Mouse (Mus musculus) kidney, embryonic 15.5 days (tissue): Measurements from ENCODE around the gene Ints5. TPM values are rescaled to one million over a fixed set of nuclear protein-coding genes. Genes with fewer than 3 reads are reported as not detected.
"Not testable (repeated sequence)": the region's sequence is repeated elsewhere in the genome, so short reads cannot be mapped to it uniquely, and the experiment has no call there.

ENCODE experiments used
- ATAC-seq: fragments of 200-750 bp; cut with Nextera tagmentation; replicated peaks from 2 replicates; pipeline ENCODE4 v1.8.0; 2017; ENCODE audit warnings: moderate TSS enrichment; ENCODE audit not compliant: low FRiP score
- H3K27ac ChIP-seq: fragments of 300-500 bp; sonication (generic); 2 replicates; pipeline ENCODE4 v1.5.1; 2015; ENCODE audit warnings: mild to moderate bottlenecking, inconsistent platforms
- H3K27me3 ChIP-seq: fragments of 300-500 bp; sonication (generic); 2 replicates; pipeline ENCODE4 v1.6.1; 2015; ENCODE audit warnings: inconsistent platforms
- H3K36me3 ChIP-seq: fragments of 300-500 bp; sonication (generic); 2 replicates; pipeline ENCODE4 v1.6.1; 2015; ENCODE audit warnings: inconsistent platforms
- H3K4me1 ChIP-seq: fragments of 300-500 bp; sonication (generic); 2 replicates; pipeline ENCODE4 v1.6.1; 2015; ENCODE audit warnings: inconsistent platforms
- H3K4me2 ChIP-seq: fragments of 300-500 bp; sonication (generic); 2 replicates; pipeline ENCODE4 v1.6.1; 2015; ENCODE audit warnings: moderate library complexity, mild to moderate bottlenecking, inconsistent platforms
- H3K4me3 ChIP-seq: fragments of 300-500 bp; sonication (generic); replicated peaks from 2 replicates; pipeline ENCODE4 v1.5.1; 2015; ENCODE audit warnings: mild to moderate bottlenecking, inconsistent platforms
- H3K9ac ChIP-seq: fragments of 300-500 bp; sonication (generic); 2 replicates; pipeline ENCODE4 v1.6.1; 2015; ENCODE audit warnings: mild to moderate bottlenecking, inconsistent platforms
- H3K9me3 ChIP-seq: fragments of 300-500 bp; sonication (generic); replicated peaks from 2 replicates; pipeline ENCODE4 v1.6.1; 2016; ENCODE audit warnings: inconsistent platforms
- WGBS: fragments of 180-500 bp; shearing (Covaris S2); methylation state at CpG from one replicate; pipeline ENCODE4 v1.1.7; 2015; ENCODE audit warnings: mixed read lengths; 5-methylcytosine and 5-hydroxymethylcytosine counted together
- polyA plus RNA-seq: library from polyadenylated mRNA; unstranded; fragments of >200 nt; fragmentation: Nextera tagmentation; extraction: Ambion mirVana; gene quantifications from 2 replicates; pipeline ENCODE4 v1.2.1, GENCODE M21; 2015

The Ints5 gene
- polyA plus RNA-seq, result 42.4 and 47.4 TPM in 2 replicates

GRCm38 (mm10) chr19:8892829-8893766 is at the start of gene Ints5:
Gene Ints5, plus strand, starts transcription at chr19:8893005.
- ATAC-seq, result peak; percentile 63
- Histone ChIP-seq H3K27me3 (no peaks in the 10 kb centered on the region), H3K9ac (peak within 1 kb of the TSS; percentile 96), H3K4me1 (peaks cover 36% of the 10 kb centered on the region), H3K4me2 (peak within 1 kb of the TSS; percentile 80), H3K4me3 (peak within 1 kb of the TSS; percentile 79), H3K9me3 (no peaks in the 10 kb centered on the region), H3K27ac (peak within 1 kb of the TSS; percentile 91), H3K36me3 (peaks cover 43% of the 10 kb centered on the region)
- 2% methylated on average over 54 of the region's 54 CpGs for WGBS

DNA sequence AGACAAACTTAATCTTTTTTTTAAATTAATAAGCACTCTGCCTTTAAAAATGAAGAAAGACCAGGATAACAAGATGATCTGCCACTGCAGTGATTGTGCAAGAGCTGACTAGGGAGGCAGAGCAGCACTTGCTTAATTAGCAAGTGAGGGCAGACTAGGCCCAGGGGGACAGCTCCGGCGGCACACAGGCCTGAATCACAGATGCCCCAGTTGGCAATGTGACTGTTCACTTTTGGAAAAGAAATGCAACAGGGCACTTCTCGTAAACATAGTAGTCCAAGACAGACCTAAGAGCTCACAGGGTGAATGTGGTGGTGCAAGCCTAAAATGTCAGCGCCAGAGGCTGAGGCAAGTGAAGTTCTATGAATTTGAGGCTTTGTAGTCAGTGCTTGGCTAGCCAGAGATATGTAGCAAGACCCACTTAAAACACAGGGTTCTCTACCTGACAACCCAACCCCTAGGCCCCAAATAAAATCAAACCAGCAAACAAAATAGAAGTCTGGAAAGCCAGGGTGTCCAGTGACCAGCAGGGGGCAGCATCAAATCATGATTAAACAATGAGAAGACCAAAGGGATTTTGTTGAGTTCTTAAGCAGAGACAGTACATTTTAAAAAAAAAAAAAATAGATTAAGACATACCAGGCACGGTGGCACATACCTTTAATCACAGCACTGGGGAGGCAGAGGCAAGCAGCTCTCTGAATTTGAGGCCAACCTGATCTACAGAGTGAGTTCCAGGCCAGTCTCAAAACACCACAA is 48.3 kb upstream of the Ints5 start:
- Histone ChIP-seq H3K4me1 (peaks cover 17% of the 10 kb centered on the region), H3K36me3 (peaks cover 50% of the 10 kb centered on the region), H3K9me3 (no peaks in the 10 kb centered on the region), H3K4me3 (no peak overlapping the region), H3K27me3 (no peaks in the 10 kb centered on the region), H3K27ac (no peak overlapping the region), H3K4me2 (no peak overlapping the region), H3K9ac (no peak overlapping the region)
- WGBS, result 62% methylated on average over 5 of the region's 5 CpGs
- ATAC-seq, result no peak

DNA sequence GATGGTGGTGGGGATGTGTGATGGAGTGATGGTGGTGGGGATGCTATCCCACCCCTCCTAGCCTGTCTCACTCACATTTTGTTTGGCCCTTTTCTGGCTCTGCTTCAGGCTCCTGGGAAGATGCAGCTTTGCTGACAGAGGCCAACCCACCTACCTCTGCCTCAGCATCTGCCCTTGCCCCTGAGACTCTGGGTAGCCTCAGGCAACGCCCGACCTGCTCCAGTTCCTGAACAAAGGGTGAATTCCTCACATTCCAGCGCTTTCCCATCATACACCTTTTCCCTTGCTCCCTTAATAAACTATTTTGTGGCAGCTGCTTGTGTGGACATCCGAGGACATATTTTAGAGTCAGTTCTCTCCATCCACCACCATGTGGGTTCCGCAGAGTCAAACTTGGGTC is 44.4 kb upstream of the Ints5 start:
- Histone ChIP-seq H3K4me2 (no peak overlapping the region), H3K36me3 (peaks cover 38% of the 10 kb centered on the region), H3K27ac (no peak overlapping the region), H3K4me1 (peaks cover 8% of the 10 kb centered on the region), H3K9me3 (no peaks in the 10 kb centered on the region), H3K4me3 (no peak overlapping the region), H3K27me3 (no peaks in the 10 kb centered on the region), H3K9ac (no peak overlapping the region)
- ATAC-seq, result no peak
- 79% methylated on average over 5 of the region's 5 CpGs for whole genome bisulfite sequencing

- Histone ChIP-seq H3K4me1 (peaks cover 8% of the 10 kb centered on the region), H3K4me2 (peak within 1 kb of the TSS; percentile 12; the same call in 1 of the 2 replicates), H3K27ac (no peak within 1 kb of the TSS), H3K36me3 (peaks cover 32% of the 10 kb centered on the region), H3K4me3 (no peak within 1 kb of the TSS), H3K9ac (0 out of 2 replicates have a peak within 1 kb of the TSS, but pooled peaks have one; percentile 3), H3K9me3 (no peaks in the 10 kb centered on the region), H3K27me3 (no peaks in the 10 kb centered on the region)
- WGBS, result 30% methylated on average over 7 of the region's 7 CpGs
- peak; percentile 78; the same call in 1 of the 2 replicates for ATAC-seq
Observed at GRCm38 (mm10) chr19:8850402-8850901, 42.4 kb upstream of the Ints5 start, which contains the start of gene Lrrn4cl. Gene Lrrn4cl, plus strand, starts transcription at chr19:8850768.

GRCm38 (mm10) chr19:8851639-8852038 is 41.2 kb upstream of the Ints5 start:
- WGBS, result 49% methylated on average over 7 of the region's 7 CpGs
- no peak overlapping the region for H3K4me2 ChIP-seq

DNA sequence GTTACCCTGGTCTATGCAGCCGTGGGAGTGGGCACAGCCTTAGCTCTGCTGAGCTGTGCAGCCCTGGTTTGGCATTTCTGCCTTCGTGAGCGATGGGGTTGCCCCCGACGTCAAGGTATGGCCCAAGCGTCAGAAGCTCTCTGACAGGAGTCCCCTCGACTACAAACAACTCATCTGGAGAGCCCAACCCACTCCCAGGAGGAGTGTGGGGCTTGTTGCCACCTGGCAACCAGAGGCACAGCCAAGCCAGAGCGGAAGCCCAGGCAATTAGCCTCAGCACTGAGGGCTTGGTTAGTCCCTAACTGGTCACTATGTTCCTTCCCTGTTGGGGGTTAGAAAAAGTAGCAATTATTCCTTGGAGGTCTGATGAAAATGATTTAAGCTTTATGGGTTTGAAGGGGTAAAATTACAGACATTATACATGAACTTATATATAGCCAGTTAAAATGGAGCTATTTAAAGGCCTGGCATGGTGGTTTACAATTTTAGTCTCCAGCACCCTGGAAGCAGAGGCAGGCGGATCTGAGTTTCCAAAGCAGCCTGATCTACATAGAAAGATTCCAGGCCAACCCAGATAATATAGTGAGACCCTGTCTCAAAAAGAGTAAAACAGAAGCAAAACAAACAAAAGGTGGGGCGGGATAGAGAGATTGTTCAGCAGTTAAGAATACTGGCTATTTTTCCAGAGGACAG is 40.4 kb upstream of the Ints5 start:
- H3K9ac ChIP-seq, result no peak overlapping the region
- H3K4me2 ChIP-seq, result no peak overlapping the region
- no peak overlapping the region for H3K27ac ChIP-seq
- no peak overlapping the region for H3K4me3 ChIP-seq
- no peak for ATAC-seq
- peaks cover 8% of the 10 kb centered on the region for H3K4me1 ChIP-seq
- WGBS, result 61% methylated on average over 10 of the region's 10 CpGs
- H3K9me3 ChIP-seq, result no peaks in the 10 kb centered on the region
- H3K27me3 ChIP-seq, result no peaks in the 10 kb centered on the region
- H3K36me3 ChIP-seq, result peaks cover 13% of the 10 kb centered on the region

More at GRCm38 (mm10) chr19:8851639-8852038, 41.2 kb upstream of the Ints5 start:
- Histone ChIP-seq H3K9ac (no peak overlapping the region), H3K27ac (no peak overlapping the region), H3K9me3 (no peaks in the 10 kb centered on the region), H3K27me3 (no peaks in the 10 kb centered on the region), H3K4me3 (no peak overlapping the region), H3K36me3 (peaks cover 20% of the 10 kb centered on the region), H3K4me1 (peaks cover 8% of the 10 kb centered on the region)
- ATAC-seq, result no peak

- H3K4me3 ChIP-seq, result no peak overlapping the region
- H3K4me2 ChIP-seq, result no peak overlapping the region
- ATAC-seq, result no peak
- peaks cover 8% of the 10 kb centered on the region for H3K4me1 ChIP-seq
- H3K9ac ChIP-seq, result no peak overlapping the region
- no peak overlapping the region for H3K27ac ChIP-seq
- WGBS, result 82% methylated on average over 3 of the region's 3 CpGs
- no peaks in the 10 kb centered on the region for H3K9me3 ChIP-seq
- no peaks in the 10 kb centered on the region for H3K27me3 ChIP-seq
- H3K36me3 ChIP-seq, result peaks cover 7% of the 10 kb centered on the region
Observed at GRCm38 (mm10) chr19:8853117-8853516, 39.7 kb upstream of the Ints5 start.

DNA sequence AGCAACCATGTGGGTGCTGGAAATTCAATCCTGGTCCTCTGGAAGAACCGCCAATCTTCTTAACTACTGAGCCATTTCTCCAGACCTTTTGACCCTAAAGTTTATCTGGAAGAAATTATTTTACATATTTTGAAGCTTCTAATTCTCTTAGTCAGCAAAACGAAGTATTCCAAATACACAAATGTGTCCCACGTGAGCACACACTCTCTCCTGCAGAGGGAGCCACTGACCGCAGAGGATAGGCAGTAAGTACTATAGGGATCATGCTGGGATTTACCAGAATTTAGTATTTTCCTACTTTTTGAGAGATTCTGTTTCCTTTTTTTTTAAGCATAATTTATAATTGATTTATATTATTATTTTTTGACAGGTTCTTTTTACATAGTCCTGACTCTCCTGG is 35.1 kb upstream of the Ints5 start:
- Histone ChIP-seq H3K36me3 (no peaks in the 10 kb centered on the region), H3K9ac (no peak overlapping the region), H3K4me3 (no peak overlapping the region), H3K4me1 (no peaks in the 10 kb centered on the region), H3K9me3 (no peaks in the 10 kb centered on the region), H3K4me2 (no peak overlapping the region), H3K27me3 (no peaks in the 10 kb centered on the region), H3K27ac (no peak overlapping the region)
- no peak for ATAC-seq
- WGBS, result 51% methylated on average over 4 of the region's 4 CpGs

DNA sequence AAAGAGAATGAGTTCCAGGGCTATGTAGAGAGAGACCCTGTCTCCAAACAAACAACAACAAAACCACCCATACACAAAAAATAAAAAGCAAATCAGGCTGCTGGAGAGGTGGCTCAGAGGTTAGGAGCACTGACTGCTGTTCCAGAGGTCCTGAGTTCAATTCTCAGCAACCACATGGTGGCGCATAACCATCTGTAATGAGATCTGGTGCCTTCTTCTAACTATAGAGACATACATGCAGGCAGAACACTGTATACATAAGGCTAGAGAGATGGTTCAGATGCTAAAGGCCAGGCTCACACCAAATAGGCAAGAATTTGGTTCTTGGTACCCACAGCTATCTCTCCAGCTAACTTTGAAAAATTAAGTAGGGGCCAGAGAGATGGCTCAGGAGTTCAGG is 33.8 kb upstream of the Ints5 start:
- WGBS, result 21% methylated on average over 1 of the region's 1 CpGs

GRCm38 (mm10) chr19:8864265-8864664 is 28.5 kb upstream of the Ints5 start:
- no peaks in the 10 kb centered on the region for H3K9me3 ChIP-seq
- H3K27me3 ChIP-seq, result no peaks in the 10 kb centered on the region
- H3K36me3 ChIP-seq, result no peaks in the 10 kb centered on the region
- ATAC-seq, result no peak
- H3K9ac ChIP-seq, result no peak overlapping the region
- no peak overlapping the region for H3K4me3 ChIP-seq
- no peak overlapping the region for H3K27ac ChIP-seq
- H3K4me1 ChIP-seq, result no peaks in the 10 kb centered on the region
- WGBS, result 83% methylated on average over 6 of the region's 6 CpGs
- no peak overlapping the region for H3K4me2 ChIP-seq

More for the DNA sequence above, 33.8 kb upstream of the Ints5 start:
- Histone ChIP-seq H3K4me1 (no peaks in the 10 kb centered on the region), H3K36me3 (no peaks in the 10 kb centered on the region), H3K27me3 (no peaks in the 10 kb centered on the region), H3K9ac (no peak overlapping the region), H3K27ac (no peak overlapping the region), H3K4me3 (no peak overlapping the region), H3K9me3 (no peaks in the 10 kb centered on the region), H3K4me2 (no peak overlapping the region)
- ATAC-seq, result no peak

- 87% methylated on average over 3 of the region's 3 CpGs for WGBS
- ATAC-seq, H3K27me3 ChIP-seq, H3K9ac ChIP-seq, H3K27ac ChIP-seq, H3K9me3 ChIP-seq: not testable (repeated sequence)
- Histone ChIP-seq H3K4me3 (0 out of 2 replicates have a peak overlapping the region, but pooled peaks have one; percentile 81), H3K4me2 (peak overlapping the region; percentile 79), H3K4me1 (peaks cover 13% of the 10 kb centered on the region), H3K36me3 (peaks cover 24% of the 10 kb centered on the region)
Observed at GRCm38 (mm10) chr19:8870381-8870780, 22.4 kb upstream of the Ints5 start.
